Mouse (Mus musculus) neural tube, embryonic 15.5 days (tissue): ENCODE data around the gene Scgb2a2. TPM values are rescaled to one million over a fixed set of nuclear protein-coding genes. Genes with fewer than 3 reads are reported as not detected.
"Not testable (repeated sequence)": the region's sequence is repeated elsewhere in the genome, so short reads cannot be mapped to it uniquely, and the experiment has no call there.

Experiments
- ATAC-seq: fragments of 200-750 bp; cut with Nextera tagmentation; 2 replicates; pipeline ENCODE4 v1.8.0; 2017; ENCODE audit warnings: mild to moderate bottlenecking, moderate TSS enrichment, moderate library complexity; ENCODE audit not compliant: low FRiP score
- H3K27ac ChIP-seq: fragments of 300-500 bp; sonication (generic); replicated peaks from 2 replicates; pipeline ENCODE4 v1.5.1; 2015; ENCODE audit warnings: mild to moderate bottlenecking, inconsistent platforms
- H3K27me3 ChIP-seq: fragments of 300-500 bp; sonication (generic); replicated peaks from 2 replicates; pipeline ENCODE4 v1.6.1; 2015; ENCODE audit warnings: inconsistent platforms
- H3K36me3 ChIP-seq: fragments of 300-500 bp; sonication (generic); 2 replicates; pipeline ENCODE4 v1.6.1; 2015; ENCODE audit warnings: inconsistent platforms
- H3K4me1 ChIP-seq: fragments of 300-500 bp; sonication (generic); 2 replicates; pipeline ENCODE4 v1.6.1; 2015; ENCODE audit warnings: inconsistent platforms
- H3K4me2 ChIP-seq: fragments of 300-500 bp; sonication (generic); 2 replicates; pipeline ENCODE4 v1.6.1; 2015; ENCODE audit warnings: inconsistent platforms, mild to moderate bottlenecking, moderate library complexity
- H3K4me3 ChIP-seq: fragments of 300-500 bp; sonication (generic); replicated peaks from 2 replicates; pipeline ENCODE4 v1.5.1; 2015; ENCODE audit warnings: mild to moderate bottlenecking, inconsistent platforms
- H3K9ac ChIP-seq: fragments of 300-500 bp; sonication (generic); replicated peaks from 2 replicates; pipeline ENCODE4 v1.6.1; 2015; ENCODE audit warnings: mild to moderate bottlenecking, inconsistent platforms
- H3K9me3 ChIP-seq: fragments of 300-500 bp; sonication (generic); replicated peaks from 2 replicates; pipeline ENCODE4 v1.6.1; 2016; ENCODE audit warnings: inconsistent platforms
- WGBS: fragments of 180-500 bp; shearing (Covaris S2); methylation state at CpG from one replicate; pipeline ENCODE4 v1.1.7; 2015; ENCODE audit warnings: mixed read lengths; 5-methylcytosine and 5-hydroxymethylcytosine counted together
- microRNA-seq: library from miRNA; unstranded; fragments of <30 nt; microRNA quantifications from one replicate; pipeline ENCODE4, GENCODE M21; 2017
- polyA plus RNA-seq: library from polyadenylated mRNA; unstranded; fragments of >200 nt; fragmentation: Nextera tagmentation; extraction: Ambion mirVana; gene quantifications from 2 replicates; pipeline ENCODE4 v1.2.1, GENCODE M21; 2015

Scgb2a2 gene
- polyA plus RNA-seq, 1 experiment from 2014 or later: not detected

DNA sequence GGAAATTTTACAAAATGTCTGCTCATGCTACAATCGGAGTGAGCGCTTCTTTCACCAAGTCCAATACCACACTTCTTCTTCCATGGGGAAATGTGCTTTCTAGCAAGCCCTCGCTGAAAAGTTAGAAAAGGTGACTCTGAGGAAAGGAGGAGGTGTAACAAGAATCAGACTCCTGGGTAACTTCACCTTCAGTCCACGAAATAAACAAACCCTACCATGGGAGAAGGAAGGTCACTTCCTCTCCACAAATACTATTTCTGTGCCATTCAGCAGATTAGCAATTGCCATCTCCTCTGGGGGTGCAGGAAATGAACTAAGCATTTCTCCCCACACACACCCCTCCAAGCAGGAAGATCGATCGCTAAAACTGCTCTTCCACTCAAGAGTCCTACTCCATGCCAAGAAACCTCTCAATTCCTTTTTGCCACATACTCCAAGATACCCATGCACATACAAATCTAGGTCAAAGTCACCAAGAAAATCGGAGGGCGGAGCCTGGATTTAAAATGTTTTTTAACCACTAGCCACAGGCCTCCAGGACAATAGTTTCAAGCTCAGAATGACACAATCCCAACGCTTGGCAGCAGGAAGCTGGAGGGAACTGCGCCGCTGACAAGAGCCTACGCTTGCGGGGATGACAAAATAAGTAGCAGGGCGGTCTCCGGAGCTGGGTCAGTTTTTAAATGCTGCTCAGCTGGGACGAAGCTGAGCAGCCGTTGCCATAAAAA lies 51.1 kb downstream of the Scgb2a2 start:
- Histone ChIP-seq H3K27me3 (no peaks in the 10 kb centered on the region), H3K9ac (peak overlapping the region; percentile 58), H3K4me3 (peak overlapping the region; percentile 72), H3K4me2 (peak overlapping the region; percentile 94), H3K9me3 (no peaks in the 10 kb centered on the region), H3K4me1 (peaks cover 24% of the 10 kb centered on the region), H3K27ac (peak overlapping the region; percentile 39; the same call in 1 of the 2 replicates), H3K36me3 (peaks cover 11% of the 10 kb centered on the region; the same call in 1 of the 2 replicates)
- 12% methylated on average over 17 of the region's 17 CpGs for WGBS
- ATAC-seq: no peak; the same call in 1 of the 2 replicates

- no peaks in the 10 kb centered on the region for H3K9me3 ChIP-seq
- peak within 1 kb of the TSS; percentile 94 for H3K4me2 ChIP-seq
- WGBS: under 1% methylated on average over 57 of the region's 58 CpGs
- H3K4me3 ChIP-seq: peak within 1 kb of the TSS; percentile 72
- H3K4me1 ChIP-seq: peaks cover 24% of the 10 kb centered on the region
- H3K36me3 ChIP-seq: peaks cover 4% of the 10 kb centered on the region; the same call in 1 of the 2 replicates
- H3K27me3 ChIP-seq: no peaks in the 10 kb centered on the region
- H3K9ac ChIP-seq: peak within 1 kb of the TSS; percentile 60
- H3K27ac ChIP-seq: peak within 1 kb of the TSS; percentile 90
- peak; percentile 99 for ATAC-seq
Observed at GRCm38 (mm10) chr19:9899072-9899779, 51.9 kb downstream of the Scgb2a2 start, which contains the start of gene Incenp. Gene Incenp, minus strand, starts transcription at chr19:9899551.

- peak overlapping the region; percentile 54 for H3K4me2 ChIP-seq
- 7% methylated on average over 10 of the region's 10 CpGs for WGBS
- no peaks in the 10 kb centered on the region for H3K36me3 ChIP-seq
- no peaks in the 10 kb centered on the region for H3K27me3 ChIP-seq
- peak; percentile 91 for ATAC-seq
- no peaks in the 10 kb centered on the region for H3K9me3 ChIP-seq
- H3K4me1 ChIP-seq: peaks cover 24% of the 10 kb centered on the region
- peak overlapping the region; percentile 60 for H3K9ac ChIP-seq
- peak overlapping the region; percentile 90 for H3K27ac ChIP-seq
- peak overlapping the region; percentile 72 for H3K4me3 ChIP-seq
Observed at GRCm38 (mm10) chr19:9899780-9900146, 52.4 kb downstream of the Scgb2a2 start.

DNA sequence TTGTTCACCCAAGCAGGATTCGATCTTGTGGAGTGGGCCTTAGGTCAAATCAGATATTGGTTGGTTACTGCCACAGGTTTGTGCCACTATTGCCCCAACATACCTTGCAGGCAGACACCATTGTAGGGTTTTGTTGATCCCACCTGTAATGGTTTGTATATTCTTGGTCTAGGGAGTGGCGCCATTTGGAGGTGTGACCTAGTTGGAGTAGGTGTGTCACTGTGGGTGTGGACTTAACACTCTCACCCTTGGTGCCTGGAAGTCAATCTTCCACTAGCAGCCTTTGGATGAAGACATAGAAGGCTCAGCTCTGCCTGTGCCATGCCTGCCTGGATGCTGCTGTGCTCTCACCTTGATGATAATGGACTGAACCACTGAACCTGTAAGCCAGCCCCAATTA lies 53.3 kb downstream of the Scgb2a2 start:
- ATAC-seq, H3K36me3 ChIP-seq, H3K4me2 ChIP-seq, H3K9ac ChIP-seq, H3K9me3 ChIP-seq, H3K27me3 ChIP-seq, H3K4me3 ChIP-seq: not testable (repeated sequence)
- Histone ChIP-seq H3K4me1 (peaks cover 24% of the 10 kb centered on the region), H3K27ac (peak overlapping the region; percentile 90; the same call in 1 of the 2 replicates)
- WGBS: 100% methylated on average over 2 of the region's 2 CpGs

Small RNA genes lying within 50 kb of the gene (microRNA-seq; reads per million reads assigned to microRNA genes)
- not detected for gene Gm22369

Other genes starting within 250 kb of the Scgb2a2 start
- gene Incenp, start 52.0 kb downstream of the Scgb2a2 start, polyA plus RNA-seq: 21.8 and 45.8 TPM in 2 replicates
- 1,798 and 1,858 TPM in 2 replicates for gene Fth1, start 133.0 kb downstream of the Scgb2a2 start, polyA plus RNA-seq
- 2.1 and 2.3 TPM in 2 replicates for gene Best1, start 154.1 kb downstream of the Scgb2a2 start, polyA plus RNA-seq
- gene Rab3il1, start 154.1 kb downstream of the Scgb2a2 start, polyA plus RNA-seq: 21.4 and 22.5 TPM in 2 replicates
- gene Fads3, start 194.0 kb downstream of the Scgb2a2 start, polyA plus RNA-seq: 30.3 and 32.3 TPM in 2 replicates